Mouse (Mus musculus) CH12.LX (cell line): ENCODE data around the gene Wnt6.

Experiments used
- CTCF ChIP-seq, 2 experiments: IDR thresholded peaks in 1 of 2; conservative IDR thresholded peaks in 1 of 2; 2 replicates each; pipeline ENCODE4 v1.5.1; 2011 to 2012; ENCODE audit warnings: low read depth in 2 of 2, low read length in 2 of 2, improper control_type of control experiment in 1 of 2, inconsistent platforms in 1 of 2, mild to moderate bottlenecking in 1 of 2, moderate library complexity in 1 of 2
- E2F4 ChIP-seq: IDR thresholded peaks from 2 replicates; pipeline ENCODE4 v1.6.1; 2011; ENCODE audit warnings: low read depth, low read length, improper control_type of control experiment; ENCODE audit not compliant: insufficient replicate concordance
- EP300 ChIP-seq: IDR thresholded peaks from 2 replicates; pipeline ENCODE4 v1.6.1; 2011; ENCODE audit warnings: low read length, improper control_type of control experiment
- GABPA ChIP-seq: IDR thresholded peaks from 2 replicates; pipeline ENCODE4 v1.6.1; 2012; ENCODE audit warnings: low read depth, low read length, improper control_type of control experiment, inconsistent platforms; ENCODE audit not compliant: insufficient replicate concordance
- POLR2A ChIP-seq: IDR thresholded peaks from 2 replicates; pipeline ENCODE4 v1.6.1; 2011; ENCODE audit warnings: low read depth, mild to moderate bottlenecking, improper control_type of control experiment, low read length
- POLR2AphosphoS2 ChIP-seq: IDR thresholded peaks from 2 replicates; pipeline ENCODE4 v1.6.1; 2011; ENCODE audit warnings: low read depth, low read length, improper control_type of control experiment
- ZMIZ1 ChIP-seq: IDR thresholded peaks from 2 replicates; pipeline ENCODE4 v1.6.1; 2012; ENCODE audit warnings: low read depth, mild to moderate bottlenecking, inconsistent platforms, low read length, improper control_type of control experiment

DNA sequence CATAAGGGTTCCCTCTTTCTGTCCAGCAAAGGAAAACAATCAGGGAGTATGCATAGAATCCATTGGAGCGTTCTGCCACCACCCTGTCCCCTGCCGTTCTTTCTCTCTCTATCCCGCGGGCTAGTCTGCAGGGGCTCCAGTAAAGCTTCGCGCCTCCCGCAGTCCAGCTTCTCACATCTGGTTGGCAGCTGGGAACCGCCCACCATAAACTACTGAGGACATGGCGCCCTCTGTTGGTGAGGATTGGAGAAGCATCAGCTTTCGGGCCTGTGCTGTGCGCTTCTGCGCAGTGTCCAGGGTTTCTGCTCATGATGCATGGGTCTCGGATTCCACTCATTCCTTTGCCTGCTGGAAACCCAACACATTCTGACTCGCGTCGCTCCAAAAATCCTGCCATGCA lies 36.4 kb downstream of the Wnt6 start:
- TF ChIP-seq E2F4 (no peak), GABPA (no peak), CTCF (conservative IDR thresholded peaks at IDR 0.05 in 1 of 2, IDR thresholded peaks at IDR 0.05 in 1 of 2; ENCODE audit: low read depth in 2 of 2, low read length in 2 of 2) (peak; percentile 70 to 98), EP300 (no peak), POLR2AphosphoS2 (no peak), ZMIZ1 (no peak), POLR2A (peak; percentile 56; the same call in 1 of the 2 replicates)
